Mouse (Mus musculus) large intestine, adult 2 months (tissue): ENCODE results near the gene Srd5a1. TPM values are rescaled to one million over a fixed set of nuclear protein-coding genes. Genes with fewer than 3 reads are reported as not detected.

Source experiments
- DNase-seq: peaks from one replicate; pipeline ENCODE4 v3.0.0-alpha.2; 2012; ENCODE audit warnings: low read depth, low spot score
- WGBS: fragments of 180-500 bp; shearing (Covaris S2); methylation state at CpG from one replicate; pipeline ENCODE4 v1.1.7; 2018; 5-methylcytosine and 5-hydroxymethylcytosine counted together
- polyA plus RNA-seq: library from polyadenylated mRNA; depleted of rRNA; stranded (reverse); fragments of >200 nt; gene quantifications from 2 replicates; pipeline ENCODE4 v1.2.3, GENCODE M21; 2012; rRNA removed

The Srd5a1 gene
- polyA plus RNA-seq, 1 experiment, result 9.3 TPM

- 72% methylated on average over 7 of the region's 7 CpGs for WGBS
- DNase-seq, result no peak
Measured at GRCm38 (mm10) chr13:69528531-69528930, 82.7 kb downstream of the Srd5a1 start.

GRCm38 (mm10) chr13:69525867-69526266, 85.4 kb downstream of the Srd5a1 start:
- 31% methylated on average over 4 of the region's 4 CpGs for WGBS
- DNase-seq, result no peak

DNA sequence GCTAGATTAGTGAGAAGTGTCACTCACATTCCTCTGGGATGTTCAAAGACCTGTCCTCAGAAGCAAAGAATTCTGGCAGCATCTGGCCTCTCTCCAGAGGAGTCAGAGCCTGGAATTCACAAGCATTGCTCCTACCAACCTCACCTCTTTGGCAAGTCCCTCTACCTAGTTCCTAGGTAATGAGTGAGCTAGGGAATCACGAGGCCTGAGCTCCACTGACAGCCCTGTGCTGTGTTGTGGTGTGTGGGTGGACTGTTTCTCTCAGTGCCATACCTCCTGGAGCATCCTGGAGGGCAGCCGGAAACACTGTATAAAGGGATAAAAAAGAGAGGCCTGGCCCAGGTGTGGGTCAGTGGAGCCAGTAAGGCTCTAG, 87.1 kb downstream of the Srd5a1 start:
- no peak for DNase-seq
- 63% methylated on average over 2 of the region's 2 CpGs for WGBS

Other genes starting within 250 kb of the Srd5a1 start
- 64.7 and 82.7 TPM in 2 replicates for gene Nsun2, start 77.7 kb downstream of the Srd5a1 start, polyA plus RNA-seq
- gene Tent4a, start 76.8 kb downstream of the Srd5a1 start, polyA plus RNA-seq, result 6.3 and 8.1 TPM in 2 replicates
- 0.43 and 0.45 TPM in 2 replicates for gene Ube2ql1, start 128.4 kb upstream of the Srd5a1 start, polyA plus RNA-seq
- gene Med10, start 191.0 kb upstream of the Srd5a1 start, polyA plus RNA-seq, result 29.6 and 33.0 TPM in 2 replicates